Mouse (Mus musculus): ENCODE data around the gene Dnttip1. TPM values are rescaled to one million over a fixed set of nuclear protein-coding genes. Genes with fewer than 3 reads are reported as not detected.
"Not testable (repeated sequence)": the region's sequence is repeated elsewhere in the genome, so short reads cannot be mapped to it uniquely, and the experiment has no call there.

Gene Dnttip1
- total RNA-seq, 2 experiments from 2014 or later = 35.8 to 38.5 TPM

DNA sequence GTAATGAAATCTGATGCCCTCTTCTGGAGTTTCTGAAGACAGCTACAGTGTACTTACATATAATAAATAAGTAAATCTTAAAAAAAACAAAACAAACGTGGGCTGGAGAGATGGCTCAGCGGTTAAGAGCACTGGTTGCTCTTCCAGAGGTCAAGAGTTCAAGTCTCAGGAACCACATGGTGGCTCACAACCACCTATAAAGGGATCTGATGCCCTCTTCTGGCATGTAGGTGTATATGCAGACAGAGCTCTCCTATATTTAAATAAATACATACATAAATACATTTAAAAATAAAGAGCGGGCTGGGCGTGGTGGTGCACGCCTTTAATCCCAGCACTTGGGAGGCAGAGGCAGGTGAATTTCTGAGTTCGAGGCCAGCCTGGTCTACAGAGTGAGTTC is 52.8 kb downstream of the Dnttip1 start:
- DNase-seq; intact Hi-C loops (cut with DNase I): not testable (repeated sequence)

DNA sequence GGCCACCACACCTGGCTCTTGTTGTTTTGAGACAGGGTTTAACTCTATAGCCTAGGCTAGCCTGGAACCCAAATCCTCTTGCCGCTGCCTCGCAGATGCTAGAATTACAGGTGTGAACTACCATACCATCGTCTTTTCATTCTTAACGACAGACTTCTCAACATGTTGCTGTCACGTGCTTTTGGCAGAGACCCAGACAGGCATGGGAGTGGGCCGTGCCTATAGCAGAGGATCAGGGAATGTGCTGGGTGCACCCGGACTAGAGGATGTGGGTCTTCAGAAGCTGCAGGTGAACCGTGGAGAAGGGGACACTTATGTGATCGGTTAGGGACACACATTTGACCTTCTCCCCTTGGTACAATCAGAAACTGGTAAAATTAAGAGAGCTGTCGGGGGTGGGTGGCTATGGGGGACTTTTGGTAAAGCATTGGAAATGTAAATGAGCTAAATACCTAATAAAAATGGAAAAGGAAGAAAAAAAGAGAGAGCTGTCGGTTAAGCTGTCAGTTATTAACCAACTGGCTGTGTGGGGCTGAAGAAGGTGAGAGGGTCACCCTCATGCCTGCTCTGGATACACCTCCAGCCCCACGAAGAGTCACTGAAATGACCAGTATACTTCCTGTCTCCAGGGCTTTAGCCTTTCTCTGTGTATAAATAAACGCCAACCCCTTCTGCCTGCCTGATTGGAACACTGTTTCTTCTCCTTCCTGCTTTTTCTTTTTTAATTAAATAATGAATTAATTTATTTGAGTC is 54.6 kb downstream of the Dnttip1 start:
- intact Hi-C loops (cut with DNase I) = no loop called here
- no peak for DNase-seq

DNA sequence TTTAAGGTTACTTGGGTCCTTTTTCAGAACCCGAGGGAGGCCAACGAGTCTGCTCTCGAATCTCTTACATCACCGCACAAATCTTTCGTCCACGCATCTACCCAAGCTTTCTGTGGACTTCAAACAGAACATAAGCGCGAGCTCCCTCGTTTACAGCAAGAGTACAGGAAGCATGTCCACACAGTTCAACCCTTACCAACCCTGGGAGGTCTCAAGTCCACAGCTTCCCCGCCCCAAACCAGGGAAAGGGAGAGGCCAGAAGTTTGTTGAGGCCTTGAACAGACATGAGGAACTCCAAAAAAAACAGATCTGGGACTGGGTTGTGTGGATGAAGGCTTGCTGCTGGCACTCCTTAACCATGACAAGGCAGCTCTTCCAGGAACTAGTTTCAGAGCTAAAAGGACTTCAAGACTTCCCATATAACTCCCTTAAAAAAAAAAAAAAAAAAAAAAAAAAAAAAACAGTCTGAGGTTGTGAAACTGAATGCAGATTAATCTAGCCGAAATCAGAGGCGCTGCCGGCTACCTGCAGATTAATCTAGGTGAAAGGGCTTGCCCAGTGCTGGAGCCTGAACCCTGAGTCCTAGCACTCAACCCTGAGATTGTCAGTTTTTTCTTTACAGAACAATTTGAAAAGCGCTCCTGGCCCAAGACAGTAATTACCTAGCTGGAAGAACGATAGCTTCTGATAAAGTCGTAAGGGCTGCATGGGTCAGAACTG is 57.6 kb downstream of the Dnttip1 start:
- DNase-seq = no peak
- intact Hi-C loops (cut with DNase I) = no loop called here

DNA sequence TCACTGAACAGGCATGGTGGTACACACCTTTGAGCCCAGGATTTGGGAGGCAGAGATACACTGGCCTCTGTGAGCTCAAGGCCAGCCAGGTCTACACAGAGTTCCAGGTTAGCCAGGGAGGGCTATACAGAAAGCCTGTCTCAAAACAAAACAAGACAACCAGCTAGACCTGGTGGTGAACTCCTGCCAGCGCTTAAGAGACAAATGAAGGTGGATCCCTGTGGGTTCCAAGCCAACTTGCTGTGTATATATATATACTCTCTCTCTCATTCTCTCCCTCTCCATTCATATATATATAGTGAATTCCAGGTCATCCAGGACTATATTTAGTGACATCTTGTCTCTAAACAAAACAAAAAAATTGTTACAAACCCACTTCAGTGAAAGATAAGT is 58.1 kb downstream of the Dnttip1 start:
- intact Hi-C loops (cut with DNase I) = no loop called here

DNA sequence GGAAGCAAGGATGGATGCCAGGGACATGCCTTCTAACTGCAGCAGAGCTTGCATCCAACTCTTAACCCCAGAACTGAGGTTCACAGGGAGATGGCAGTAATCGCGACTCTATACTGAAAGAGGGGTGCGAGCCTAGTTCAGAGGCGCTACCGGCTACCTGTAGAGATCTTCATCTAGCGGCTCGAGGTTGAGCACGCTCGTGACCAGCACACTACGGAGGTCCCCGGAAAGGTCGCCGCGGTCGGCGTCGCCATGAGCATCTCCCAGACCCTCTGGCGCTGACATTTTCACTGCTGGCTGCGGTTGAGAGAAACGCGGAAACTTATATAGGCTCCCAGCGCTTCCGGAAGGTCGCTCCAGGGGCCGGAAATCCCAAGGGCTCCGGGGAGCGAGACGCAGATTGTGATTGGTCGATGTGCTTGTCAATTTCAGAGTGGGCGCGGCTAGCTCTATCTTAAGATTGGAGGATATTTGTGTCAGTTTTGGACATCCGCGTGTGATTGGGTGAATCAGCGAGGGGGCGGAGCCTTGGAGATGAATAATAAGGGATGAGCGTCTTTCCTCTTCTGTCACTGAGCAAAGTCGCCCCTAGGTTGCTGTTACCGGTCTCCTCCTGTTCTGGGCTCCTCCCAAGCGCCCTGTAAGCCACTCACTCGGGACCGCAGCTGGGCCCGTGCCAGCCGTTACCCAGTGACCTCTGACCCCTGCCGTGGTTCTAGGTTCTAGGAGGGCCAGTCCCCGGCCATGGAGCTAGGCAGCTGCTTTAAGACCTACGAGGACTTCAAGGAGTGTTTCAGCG is 58.9 kb downstream of the Dnttip1 start, which contains the start of the genes Acot8 and Zswim3:
TSS of gene Acot8 (minus strand) at position 350 of the 799 bp plus-strand sequence.
TSS of gene Zswim3 (plus strand) at position 566 of the 799 bp plus-strand sequence.
- peak; percentile 99 for DNase-seq
- intact Hi-C loops (cut with DNase I) = no loop called here

More for the DNA sequence above, 58.1 kb downstream of the Dnttip1 start:
- no peak for DNase-seq

DNA sequence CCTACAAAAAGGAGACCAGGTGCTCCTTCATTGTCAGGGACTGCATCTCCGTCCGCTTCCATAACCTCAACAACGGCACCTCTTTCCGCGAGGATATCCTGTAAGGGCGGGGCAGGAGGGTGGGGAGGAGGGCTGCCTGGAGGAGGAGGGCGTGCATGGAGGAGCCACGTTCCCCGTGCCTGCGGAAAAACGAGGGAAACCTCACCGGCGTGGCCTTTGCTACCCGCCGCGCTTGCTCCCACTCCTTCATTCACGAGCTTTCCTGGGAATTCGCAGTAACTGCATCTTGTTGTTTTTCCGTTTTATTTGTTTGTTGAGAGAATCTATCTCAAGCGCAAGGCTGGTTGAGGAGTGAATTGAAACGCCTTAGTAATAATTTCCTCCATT is 59.5 kb downstream of the Dnttip1 start:
- no peak for DNase-seq
- intact Hi-C loops (cut with DNase I) = no loop called here

DNA sequence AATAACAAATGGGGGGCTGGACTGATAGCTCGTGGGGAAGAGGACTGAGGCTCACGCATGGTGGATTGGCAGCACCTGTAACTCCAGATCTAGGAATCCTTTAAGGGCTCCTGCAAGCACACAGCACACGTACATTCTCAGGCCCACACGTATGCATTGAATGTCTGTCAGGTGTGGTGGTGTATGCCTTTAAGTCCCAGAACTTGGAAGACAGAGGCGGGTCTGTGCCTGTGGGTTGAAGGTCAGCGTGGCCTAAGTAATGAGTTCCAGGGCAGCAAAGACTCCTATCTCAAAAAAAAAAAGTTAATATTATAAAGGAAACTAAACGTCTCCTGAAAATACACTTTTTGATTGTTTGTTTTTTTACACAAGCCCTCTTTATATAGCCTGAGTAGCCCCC is 60.8 kb downstream of the Dnttip1 start:
- no peak for DNase-seq
- intact Hi-C loops (cut with DNase I) = no loop called here

DNA sequence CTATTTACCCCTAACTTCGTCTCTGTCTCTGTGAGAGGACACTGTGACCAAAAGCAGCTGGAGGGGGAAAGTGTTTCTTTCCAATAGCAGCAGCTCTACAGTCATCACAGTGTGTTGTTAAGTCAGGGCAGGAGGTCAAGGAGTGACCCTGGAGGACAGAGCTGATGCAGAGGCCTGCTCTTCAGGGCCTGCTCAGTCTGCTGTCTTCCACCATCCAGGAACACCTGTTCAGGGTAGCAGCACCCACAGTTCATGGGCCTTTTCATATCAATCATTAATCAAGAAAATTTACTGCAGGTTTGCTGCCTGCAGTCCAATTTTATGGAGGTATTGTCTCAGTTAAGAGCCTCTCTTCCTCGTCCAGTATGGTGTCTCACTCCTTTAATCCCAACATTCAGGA is 67.8 kb downstream of the Dnttip1 start:
- no peak for DNase-seq
- intact Hi-C loops (cut with DNase I) = no loop called here

DNA sequence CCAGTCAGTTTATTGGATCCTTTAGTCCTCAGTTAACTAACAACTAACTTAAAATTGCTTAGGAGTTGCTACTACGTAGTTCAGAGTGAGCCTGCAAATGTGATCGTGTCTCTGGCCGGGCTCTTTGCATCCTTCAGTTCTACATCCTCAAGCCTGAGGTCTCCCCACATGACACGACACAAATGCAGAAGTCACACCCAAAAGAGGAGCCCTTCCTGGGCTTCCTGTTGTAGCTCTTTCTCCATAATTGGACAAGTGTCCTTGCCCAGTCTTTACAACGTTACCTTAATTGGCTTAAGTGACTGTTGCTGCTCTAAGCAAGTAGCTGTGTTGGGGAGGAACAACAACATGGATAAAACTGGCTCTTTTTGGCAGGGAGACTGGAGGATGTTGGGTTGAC is 69.6 kb downstream of the Dnttip1 start:
- intact Hi-C loops (cut with DNase I) = no loop called here
- DNase-seq = no peak

DNA sequence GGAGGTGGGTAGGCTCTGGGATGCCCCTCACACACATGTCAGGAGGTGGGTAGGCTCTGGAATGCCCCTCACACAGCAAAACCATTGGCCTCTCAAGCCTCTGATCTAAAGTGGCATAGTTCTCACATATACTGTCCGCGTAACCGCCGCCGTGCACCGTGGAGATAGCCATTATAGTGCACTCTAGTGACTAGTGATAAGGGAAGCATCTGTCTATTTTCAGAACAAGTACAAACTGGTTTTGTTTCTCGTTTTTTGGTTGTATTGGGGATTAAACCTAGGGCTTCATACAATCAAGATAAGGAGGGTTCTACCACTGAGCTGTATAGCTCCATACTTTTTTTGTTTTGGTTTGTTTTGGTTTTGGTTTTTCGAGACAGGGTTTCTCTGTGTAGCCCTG is 70.0 kb downstream of the Dnttip1 start:
- intact Hi-C loops (cut with DNase I) = no loop called here
- no peak for DNase-seq

DNA sequence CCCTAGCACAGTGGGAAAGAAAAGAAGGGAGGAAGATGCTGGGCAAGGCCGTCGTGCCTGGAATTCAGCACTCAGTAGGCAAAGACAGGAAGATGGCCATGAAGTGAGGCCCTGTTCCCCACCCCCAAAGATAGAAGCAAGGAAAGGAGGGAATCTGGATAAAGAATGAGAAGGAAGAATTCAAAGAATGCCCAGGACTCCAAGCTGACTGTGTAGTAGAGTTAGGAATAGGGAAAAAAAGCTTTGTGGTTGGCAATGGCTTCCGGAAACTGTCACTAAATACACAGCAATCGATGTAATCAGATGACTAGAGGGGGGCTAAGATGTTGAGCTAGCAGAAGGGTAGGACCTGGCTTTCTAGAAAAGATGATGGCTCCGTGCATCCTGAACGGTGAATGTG is 71.4 kb downstream of the Dnttip1 start:
- no peak for DNase-seq
- intact Hi-C loops (cut with DNase I) = no loop called here

DNA sequence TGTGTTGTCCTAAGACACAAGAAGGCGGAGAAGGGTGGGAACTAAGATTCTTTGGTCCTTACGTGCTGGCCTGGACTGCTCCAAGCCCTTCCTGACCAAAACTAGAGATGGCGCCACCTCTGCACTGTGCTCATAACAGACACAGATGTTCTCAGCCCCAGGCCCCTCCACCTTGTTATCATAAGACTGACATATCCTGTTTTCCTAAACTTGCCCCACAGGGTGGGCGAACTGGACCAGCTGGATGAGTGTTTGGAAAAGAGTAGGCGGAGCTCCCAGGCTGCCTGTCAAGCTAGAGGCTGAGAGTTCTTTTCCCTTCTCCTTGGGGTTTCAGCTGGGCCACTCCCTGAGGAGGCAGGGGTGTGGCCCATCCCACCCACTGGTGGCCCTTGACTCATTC is 71.9 kb downstream of the Dnttip1 start:
- no peak for DNase-seq
- intact Hi-C loops (cut with DNase I) = no loop called here

Other genes starting within 250 kb of the Dnttip1 start
- gene Pigt, start 248.5 kb upstream of the Dnttip1 start, total RNA-seq (2021) = 10 to 100 TPM; 56.4 to 56.8 TPM
- gene Wfdc2, start 183.6 kb upstream of the Dnttip1 start, total RNA-seq (2021) = 1 to 10 TPM in 1 of 2 experiments, under 1 TPM in 1; 0.84 to 1.0 TPM
- not detected for gene Spint3, start 172.5 kb upstream of the Dnttip1 start, total RNA-seq (2021)
- gene Wfdc6a, start 160.5 kb upstream of the Dnttip1 start, total RNA-seq (2021) = not detected
- not detected for gene Eppin, start 152.4 kb upstream of the Dnttip1 start, total RNA-seq (2021)
- not detected for gene Wfdc6b, start 132.5 kb upstream of the Dnttip1 start, total RNA-seq (2021)
- not detected for gene Wfdc8, start 132.4 kb upstream of the Dnttip1 start, total RNA-seq (2021)
- gene Wfdc16, start 107.2 kb upstream of the Dnttip1 start, total RNA-seq (2021) = not detected
- not detected for gene Wfdc10, start 89.9 kb upstream of the Dnttip1 start, total RNA-seq (2021)
- not detected for gene Wfdc9, start 89.4 kb upstream of the Dnttip1 start, total RNA-seq (2021)
- not detected for gene Wfdc11, start 71.9 kb upstream of the Dnttip1 start, total RNA-seq (2021)
- not detected for gene Wfdc13, start 60.9 kb upstream of the Dnttip1 start, total RNA-seq (2021)
- gene Spint4, start 47.5 kb upstream of the Dnttip1 start, total RNA-seq (2021) = not detected
- not detected for gene Spint5, start 30.7 kb upstream of the Dnttip1 start, total RNA-seq (2021)
- under 1 TPM; 0.17 to 0.40 TPM for gene Wfdc3, start 52 bp upstream of the Dnttip1 start, total RNA-seq (2021)
- gene Ube2c, start 23.9 kb downstream of the Dnttip1 start, total RNA-seq (2021) = 10 to 100 TPM; 31.7 to 32.5 TPM
- under 1 TPM in 1 of 2 experiments, not detected in 1; 0.52 TPM for gene Tnnc2, start 34.0 kb downstream of the Dnttip1 start, total RNA-seq (2021)
- gene Snx21, start 39.8 kb downstream of the Dnttip1 start, total RNA-seq (2021) = 10 to 100 TPM; 25.9 to 26.3 TPM
- 10 to 100 TPM; 12.6 to 13.4 TPM for gene Acot8, start 58.9 kb downstream of the Dnttip1 start, total RNA-seq (2021)
- gene Zswim3, start 59.1 kb downstream of the Dnttip1 start, total RNA-seq (2021) = 1 to 10 TPM; 2.1 to 2.9 TPM
- 1 to 10 TPM; 5.2 to 5.3 TPM for gene Zswim1, start 76.7 kb downstream of the Dnttip1 start, total RNA-seq (2021)
- under 1 TPM; 0.55 to 0.69 TPM for gene Spata25, start 82.6 kb downstream of the Dnttip1 start, total RNA-seq (2021)
- gene Ctsa, start 86.9 kb downstream of the Dnttip1 start, total RNA-seq (2021) = 100 to 1,000 TPM; 108 to 116 TPM
- gene Neurl2, start 87.5 kb downstream of the Dnttip1 start, total RNA-seq (2021) = 10 to 100 TPM; 26.4 to 35.8 TPM
- 10 to 100 TPM; 39.1 to 40.9 TPM for gene Pltp, start 111.7 kb downstream of the Dnttip1 start, total RNA-seq (2021)
- 10 to 100 TPM; 42.2 to 45.1 TPM for gene Pcif1, start 133.3 kb downstream of the Dnttip1 start, total RNA-seq (2021)
- 10 to 100 TPM; 11.5 to 12.2 TPM for gene Zfp335, start 165.8 kb downstream of the Dnttip1 start, total RNA-seq (2021)
- under 1 TPM; 0.47 to 0.89 TPM for gene Mmp9, start 194.8 kb downstream of the Dnttip1 start, total RNA-seq (2021)
- under 1 TPM; 0.72 to 0.79 TPM for gene Slc12a5, start 214.8 kb downstream of the Dnttip1 start, total RNA-seq (2021)

Data from heart, postnatal 10 days (tissue).